Mouse (Mus musculus) intestine, embryonic 15.5 days (tissue): ENCODE data around the gene Phb. TPM values are rescaled to one million over a fixed set of nuclear protein-coding genes. Genes with fewer than 3 reads are reported as not detected.

Source experiments
- ATAC-seq: fragments of 200-750 bp; cut with Nextera tagmentation; 2 replicates; pipeline ENCODE4 v1.8.0; 2017; ENCODE audit warnings: moderate TSS enrichment, moderate library complexity
- H3K27ac ChIP-seq: fragments of 300-500 bp; sonication (generic); 2 replicates; pipeline ENCODE4 v1.5.1; 2015; ENCODE audit warnings: mild to moderate bottlenecking, inconsistent platforms
- H3K27me3 ChIP-seq: fragments of 300-500 bp; sonication (generic); replicated peaks from 2 replicates; pipeline ENCODE4 v1.6.1; 2015; ENCODE audit warnings: inconsistent platforms
- H3K36me3 ChIP-seq: fragments of 300-500 bp; sonication (generic); 2 replicates; pipeline ENCODE4 v1.6.1; 2015; ENCODE audit warnings: inconsistent platforms
- H3K4me1 ChIP-seq: fragments of 300-500 bp; sonication (generic); replicated peaks from 2 replicates; pipeline ENCODE4 v1.6.1; 2015; ENCODE audit warnings: inconsistent platforms
- H3K4me2 ChIP-seq: fragments of 300-500 bp; sonication (generic); replicated peaks from 2 replicates; pipeline ENCODE4 v1.6.1; 2015; ENCODE audit warnings: mild to moderate bottlenecking, inconsistent platforms
- H3K4me3 ChIP-seq: fragments of 300-500 bp; sonication (generic); replicated peaks from 2 replicates; pipeline ENCODE4 v1.5.1; 2015; ENCODE audit warnings: inconsistent platforms
- H3K9ac ChIP-seq: fragments of 300-500 bp; sonication (generic); 2 replicates; pipeline ENCODE4 v1.6.1; 2015; ENCODE audit warnings: inconsistent platforms
- H3K9me3 ChIP-seq: fragments of 300-500 bp; sonication (generic); 2 replicates; pipeline ENCODE4 v1.6.1; 2016; ENCODE audit warnings: inconsistent platforms
- WGBS: fragments of 180-500 bp; shearing (Covaris S2); methylation state at CpG from one replicate; pipeline ENCODE4 v1.1.7; 2015; 5-methylcytosine and 5-hydroxymethylcytosine counted together
- polyA plus RNA-seq: library from polyadenylated mRNA; unstranded; fragments of >200 nt; fragmentation: Nextera tagmentation; extraction: Ambion mirVana; gene quantifications from 2 replicates; pipeline ENCODE4 v1.2.1, GENCODE M21; 2015

Phb gene
- polyA plus RNA-seq, 1 experiment from 2014 or later: 328 TPM

DNA sequence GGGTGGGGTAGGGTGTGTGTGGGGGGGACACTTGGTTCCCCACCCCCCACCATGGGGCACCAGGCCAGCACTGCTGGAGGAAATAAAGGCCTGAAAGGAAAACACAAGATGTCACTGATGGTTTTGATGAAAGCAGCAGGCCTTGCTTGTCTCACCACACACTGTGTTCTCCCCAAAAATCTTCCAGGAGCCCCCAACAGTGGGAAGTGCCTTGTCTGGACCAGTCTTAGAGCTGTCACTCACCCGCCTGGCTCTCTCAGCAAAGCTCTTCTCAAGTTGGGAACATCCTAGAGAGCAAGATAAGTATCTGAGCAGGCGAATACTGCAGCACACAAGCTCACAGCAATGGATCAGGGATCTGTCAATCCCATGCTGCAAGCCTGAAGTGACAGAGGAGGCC is 26.0 kb upstream of the Phb start:
- H3K9me3 ChIP-seq: no peaks in the 10 kb centered on the region
- 60% methylated on average over 2 of the region's 2 CpGs for WGBS
- H3K4me1 ChIP-seq: peaks cover 25% of the 10 kb centered on the region
- H3K27me3 ChIP-seq: peaks cover 33% of the 10 kb centered on the region
- H3K9ac ChIP-seq: no peak overlapping the region
- no peak overlapping the region for H3K4me2 ChIP-seq
- H3K4me3 ChIP-seq: no peak overlapping the region
- ATAC-seq: no peak
- H3K36me3 ChIP-seq: no peaks in the 10 kb centered on the region
- H3K27ac ChIP-seq: no peak overlapping the region

DNA sequence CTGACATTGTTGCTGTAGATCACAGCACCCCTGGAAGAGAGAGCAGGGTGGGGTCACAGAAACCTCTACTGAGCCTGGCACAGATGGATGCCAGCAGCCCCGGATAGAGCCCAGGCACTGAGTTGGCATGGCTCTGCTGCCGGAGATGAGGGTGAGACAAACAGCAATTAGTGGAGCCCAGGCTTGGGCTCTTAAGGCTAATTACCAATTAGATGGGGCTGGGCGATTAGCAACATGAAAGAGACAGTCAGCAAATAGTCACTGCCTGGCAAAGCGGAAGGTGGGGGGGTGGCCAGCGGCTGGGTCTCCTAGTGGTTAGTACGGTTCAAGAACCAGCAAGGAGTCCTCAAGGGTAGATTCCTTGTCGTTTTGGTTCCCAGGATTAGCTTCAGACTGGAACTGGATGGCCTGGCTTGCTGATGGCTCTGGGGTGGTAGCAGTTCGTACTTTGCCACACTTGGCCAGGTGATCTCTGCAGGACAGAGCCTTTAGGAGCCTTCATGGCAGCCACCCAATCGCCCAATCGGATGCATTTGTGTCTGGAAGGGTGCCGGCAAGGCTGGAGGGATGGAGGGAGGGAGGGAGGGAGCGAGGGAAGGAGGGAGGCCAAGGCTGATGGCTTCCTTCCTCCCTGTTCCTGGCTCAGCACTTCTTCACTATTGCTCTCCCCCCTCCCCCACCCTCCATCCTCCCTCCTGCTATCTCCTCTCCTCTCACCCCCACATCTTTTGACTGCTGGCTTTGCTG is 24.1 kb upstream of the Phb start:
- no peak overlapping the region for H3K4me2 ChIP-seq
- no peak overlapping the region for H3K4me3 ChIP-seq
- H3K27me3 ChIP-seq: peaks cover 43% of the 10 kb centered on the region
- H3K9ac ChIP-seq: no peak overlapping the region
- H3K27ac ChIP-seq: no peak overlapping the region
- no peaks in the 10 kb centered on the region for H3K36me3 ChIP-seq
- H3K4me1 ChIP-seq: peaks cover 28% of the 10 kb centered on the region
- H3K9me3 ChIP-seq: no peaks in the 10 kb centered on the region
- 41% methylated on average over 12 of the region's 12 CpGs for WGBS
- ATAC-seq: 0 out of 2 replicates have a peak, but pooled peaks have one; percentile 32

DNA sequence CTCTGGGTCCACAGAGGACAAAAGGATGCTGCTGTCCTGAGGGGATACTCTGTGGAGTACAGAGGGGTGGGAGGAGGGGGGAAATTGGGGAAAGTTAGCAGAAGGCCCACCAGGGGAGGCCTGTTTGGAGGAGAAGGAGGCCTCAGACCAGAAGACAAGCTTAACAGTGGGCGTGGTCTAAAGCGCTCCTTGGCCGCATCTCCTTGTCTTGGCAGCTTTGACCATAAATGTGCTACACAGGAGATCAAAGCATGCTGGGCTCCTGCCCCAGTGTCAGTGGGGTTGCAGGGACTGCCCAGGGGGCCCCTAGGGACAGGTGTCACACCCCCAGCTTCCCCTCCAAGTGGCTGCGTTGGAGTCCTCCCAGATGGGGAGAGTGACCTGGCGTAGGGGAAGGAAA is 22.9 kb upstream of the Phb start:
- Histone ChIP-seq H3K36me3 (no peaks in the 10 kb centered on the region), H3K4me2 (peak overlapping the region; percentile 15; the same call in 1 of the 2 replicates), H3K9ac (no peak overlapping the region), H3K27ac (peak overlapping the region; percentile 23; the same call in 1 of the 2 replicates), H3K9me3 (no peaks in the 10 kb centered on the region), H3K4me3 (no peak overlapping the region), H3K4me1 (peaks cover 30% of the 10 kb centered on the region), H3K27me3 (peaks cover 43% of the 10 kb centered on the region)
- 0 out of 2 replicates have a peak, but pooled peaks have one; percentile 9 for ATAC-seq
- 28% methylated on average over 5 of the region's 5 CpGs for WGBS

DNA sequence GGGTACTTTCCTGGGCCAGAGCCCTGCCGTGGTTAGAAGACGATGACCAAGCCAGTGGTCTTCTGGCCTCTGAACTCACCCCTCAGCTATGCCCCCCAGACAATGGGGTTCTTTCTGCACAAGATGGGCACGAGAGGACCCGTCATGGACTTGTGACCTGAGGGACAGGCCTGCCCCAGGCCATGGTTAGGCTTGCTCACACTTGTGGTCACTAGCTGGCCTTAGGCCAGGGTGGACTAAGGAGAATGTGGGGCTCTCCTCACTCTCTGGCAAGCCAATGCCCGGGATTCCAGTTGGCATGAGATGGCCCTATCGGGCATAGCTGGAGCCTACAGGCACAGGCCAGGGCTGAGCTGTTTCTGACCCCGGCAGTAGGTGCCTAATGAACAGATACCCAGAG is 22.4 kb upstream of the Phb start:
- Histone ChIP-seq H3K4me3 (no peak overlapping the region), H3K27me3 (peaks cover 40% of the 10 kb centered on the region), H3K9me3 (no peaks in the 10 kb centered on the region), H3K36me3 (no peaks in the 10 kb centered on the region), H3K4me1 (peaks cover 30% of the 10 kb centered on the region), H3K9ac (no peak overlapping the region), H3K27ac (0 out of 2 replicates have a peak overlapping the region, but pooled peaks have one; percentile 23), H3K4me2 (peak overlapping the region; percentile 15; the same call in 1 of the 2 replicates)
- ATAC-seq: no peak
- 75% methylated on average over 7 of the region's 7 CpGs for WGBS

DNA sequence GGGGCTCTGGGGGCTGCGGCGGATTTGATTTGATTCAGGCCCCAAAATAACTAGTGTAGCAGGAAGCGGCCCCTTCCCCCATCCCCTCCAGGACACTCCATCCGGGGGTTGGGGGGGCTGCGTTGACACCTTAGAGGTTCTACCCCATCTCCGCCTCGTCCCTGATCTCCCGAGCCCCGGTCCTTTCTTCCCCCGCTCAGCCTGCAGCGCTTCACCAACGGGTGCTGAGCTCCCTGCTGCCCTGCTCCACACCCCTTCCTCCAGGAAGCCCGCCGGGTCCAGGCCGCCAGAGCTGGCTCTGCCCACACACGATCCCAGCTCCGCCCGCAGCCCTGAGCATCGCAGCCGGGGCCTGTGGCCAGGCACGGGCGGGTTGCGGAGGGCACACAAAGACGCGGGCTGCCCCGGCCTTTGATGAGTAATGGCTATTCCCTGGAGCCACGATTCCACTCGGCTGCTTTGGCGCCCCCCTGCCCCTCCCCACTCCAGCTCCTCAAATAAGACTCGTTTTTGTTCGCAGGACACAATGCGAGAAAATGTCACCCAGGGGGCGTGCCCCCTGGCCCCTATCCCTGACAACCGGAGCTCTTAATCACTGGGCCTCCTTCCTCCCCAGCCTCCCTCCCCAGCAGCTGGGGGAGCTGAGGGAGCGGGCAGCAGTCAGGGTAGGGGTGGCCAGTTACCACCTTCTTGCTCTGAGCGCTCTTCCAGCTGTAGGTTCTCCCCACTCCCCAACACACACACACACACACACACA is 21.2 kb upstream of the Phb start:
- Histone ChIP-seq H3K4me1 (peaks cover 30% of the 10 kb centered on the region), H3K9me3 (no peaks in the 10 kb centered on the region), H3K9ac (no peak overlapping the region), H3K27ac (no peak overlapping the region), H3K27me3 (peaks cover 41% of the 10 kb centered on the region), H3K4me3 (peak overlapping the region; percentile 20), H3K36me3 (no peaks in the 10 kb centered on the region), H3K4me2 (peak overlapping the region; percentile 47)
- 7% methylated on average over 36 of the region's 36 CpGs for WGBS
- peak; percentile 18; the same call in 1 of the 2 replicates for ATAC-seq

DNA sequence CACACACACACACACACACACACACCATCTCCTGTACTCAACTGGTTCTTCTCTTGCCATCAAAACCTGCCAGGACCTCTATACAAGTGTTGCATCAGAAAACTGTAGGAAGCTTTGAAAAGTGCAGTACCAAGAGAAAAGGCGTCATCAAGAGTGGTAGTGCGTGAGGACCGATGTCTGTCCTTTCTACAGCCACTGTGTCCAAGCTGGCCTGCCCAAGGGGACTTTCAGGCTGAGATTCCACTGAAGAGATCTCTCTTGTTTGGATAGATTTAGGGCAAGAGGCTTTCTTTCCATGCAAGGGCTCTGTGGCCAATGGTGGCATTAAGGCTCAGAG is 20.6 kb upstream of the Phb start:
- H3K27ac ChIP-seq: no peak overlapping the region
- H3K4me1 ChIP-seq: peaks cover 30% of the 10 kb centered on the region
- 81% methylated on average over 3 of the region's 3 CpGs for WGBS
- no peak overlapping the region for H3K4me2 ChIP-seq
- no peak overlapping the region for H3K4me3 ChIP-seq
- no peak overlapping the region for H3K9ac ChIP-seq
- H3K27me3 ChIP-seq: peaks cover 42% of the 10 kb centered on the region
- H3K36me3 ChIP-seq: no peaks in the 10 kb centered on the region
- ATAC-seq: no peak
- H3K9me3 ChIP-seq: no peaks in the 10 kb centered on the region

DNA sequence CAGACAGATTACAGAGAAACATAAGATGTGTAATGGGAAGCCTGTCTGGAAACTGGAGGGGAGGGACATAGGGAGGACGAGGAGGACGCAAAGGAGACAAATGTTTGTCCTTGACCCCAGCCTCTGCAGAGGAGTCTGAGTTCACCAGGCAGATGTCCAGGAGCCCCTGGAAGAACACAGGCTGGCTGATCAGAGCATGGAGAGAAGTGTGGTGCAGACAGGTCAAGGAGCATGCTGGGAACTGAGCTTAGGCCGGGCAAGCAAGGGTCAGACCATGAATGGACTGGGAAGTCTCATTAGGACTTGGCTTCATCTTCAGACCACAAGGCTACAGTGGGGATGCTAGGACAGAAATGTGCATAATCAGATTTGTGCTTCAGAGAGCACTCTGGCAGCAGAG is 19.0 kb upstream of the Phb start:
- WGBS: 41% methylated on average over 3 of the region's 3 CpGs
- no peak overlapping the region for H3K4me2 ChIP-seq
- no peak overlapping the region for H3K9ac ChIP-seq
- H3K4me3 ChIP-seq: no peak overlapping the region
- peaks cover 30% of the 10 kb centered on the region for H3K4me1 ChIP-seq
- H3K27ac ChIP-seq: no peak overlapping the region
- no peaks in the 10 kb centered on the region for H3K9me3 ChIP-seq
- no peaks in the 10 kb centered on the region for H3K36me3 ChIP-seq
- H3K27me3 ChIP-seq: peaks cover 40% of the 10 kb centered on the region
- no peak for ATAC-seq

DNA sequence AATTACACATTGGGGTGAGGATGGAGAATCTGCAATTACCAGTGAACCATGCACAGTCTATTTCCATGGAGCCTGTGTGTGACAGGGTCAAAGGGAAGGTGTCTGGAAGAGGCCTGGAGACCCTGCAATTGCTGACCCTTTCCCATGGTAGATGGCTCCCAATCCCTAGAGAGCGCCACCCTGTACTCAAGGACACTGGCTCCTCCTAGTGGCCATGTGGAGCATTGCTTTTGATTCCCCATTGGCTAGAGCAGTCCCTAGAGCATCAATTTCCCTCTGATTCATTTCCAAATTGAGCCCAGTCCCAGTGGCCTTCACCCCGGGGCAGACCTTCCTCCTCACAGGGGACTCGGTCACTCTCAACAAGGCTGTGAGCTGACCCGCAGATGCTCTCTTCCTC is 17.9 kb upstream of the Phb start:
- Histone ChIP-seq H3K4me2 (no peak overlapping the region), H3K9ac (no peak overlapping the region), H3K36me3 (no peaks in the 10 kb centered on the region), H3K4me1 (peaks cover 23% of the 10 kb centered on the region), H3K27ac (no peak overlapping the region), H3K4me3 (no peak overlapping the region), H3K9me3 (no peaks in the 10 kb centered on the region), H3K27me3 (peaks cover 39% of the 10 kb centered on the region)
- WGBS: 2% methylated on average over 4 of the region's 4 CpGs
- ATAC-seq: peak; percentile 66; the same call in 1 of the 2 replicates

DNA sequence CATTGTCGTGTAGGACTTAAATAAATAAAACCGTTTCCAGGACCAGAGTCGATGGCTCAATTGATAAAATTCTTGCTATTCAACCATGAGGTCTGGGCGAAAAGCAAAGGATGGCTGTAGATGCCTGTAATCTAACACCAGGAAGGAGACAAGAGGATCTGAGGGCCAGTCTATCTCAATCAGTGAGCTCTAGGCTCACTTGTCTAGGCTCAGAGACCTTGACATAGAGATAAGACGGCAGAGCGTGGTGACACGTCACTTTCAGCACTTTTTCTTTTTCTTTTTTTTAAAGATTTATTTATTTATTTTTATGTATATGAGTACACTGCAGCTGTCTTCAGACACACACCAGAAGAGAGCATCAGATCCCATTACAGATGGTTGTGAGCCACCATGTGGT is 17.2 kb upstream of the Phb start:
- H3K27ac ChIP-seq: no peak overlapping the region

DNA sequence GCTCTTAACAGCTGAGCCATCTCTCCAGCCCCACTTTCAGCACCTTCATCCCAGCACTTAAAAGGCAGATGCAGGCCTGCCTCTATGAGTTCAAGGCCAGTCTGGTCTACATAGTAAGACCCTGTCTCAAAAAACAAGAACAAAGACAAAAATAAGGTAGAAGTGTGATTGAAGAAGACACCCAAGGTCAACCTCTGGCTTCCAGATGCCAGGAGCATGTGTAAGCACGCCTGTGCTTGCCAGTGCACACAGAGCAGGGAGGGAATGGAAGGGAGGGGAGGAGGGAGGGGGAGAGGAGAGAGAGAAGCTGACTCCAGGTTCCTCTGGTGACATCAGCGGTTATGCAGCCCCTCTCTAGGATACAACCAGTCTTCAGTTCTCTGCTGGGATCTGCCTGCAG is 16.8 kb upstream of the Phb start:
- WGBS: 29% methylated on average over 2 of the region's 2 CpGs
- no peaks in the 10 kb centered on the region for H3K36me3 ChIP-seq

More for the DNA sequence above, 17.2 kb upstream of the Phb start:
- no peak for ATAC-seq
- Histone ChIP-seq H3K27me3 (peaks cover 31% of the 10 kb centered on the region), H3K9ac (no peak overlapping the region), H3K4me1 (peaks cover 16% of the 10 kb centered on the region), H3K4me2 (no peak overlapping the region), H3K4me3 (no peak overlapping the region), H3K36me3 (no peaks in the 10 kb centered on the region), H3K9me3 (no peaks in the 10 kb centered on the region)
- WGBS: 68% methylated on average over 7 of the region's 7 CpGs

DNA sequence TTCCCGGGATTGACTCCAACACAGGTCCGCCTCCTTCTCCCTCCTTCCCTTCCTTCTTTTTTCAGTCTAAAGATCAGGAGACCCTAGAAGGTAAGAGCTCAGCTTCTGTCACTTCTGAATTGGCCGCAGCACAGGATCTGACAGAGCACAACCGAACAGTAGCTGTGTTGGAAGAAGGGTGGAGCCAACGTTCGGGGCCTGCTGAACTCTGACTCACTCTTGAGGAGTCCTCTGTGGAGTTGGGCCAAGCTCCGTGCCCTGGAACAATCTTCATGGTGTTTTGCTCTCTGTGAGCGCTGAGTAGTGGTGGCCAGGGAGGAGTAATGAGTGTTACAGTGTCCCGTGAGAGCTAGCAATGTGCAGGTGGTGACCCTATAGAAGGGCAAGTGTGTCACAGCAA is 15.8 kb upstream of the Phb start:
- no peak overlapping the region for H3K4me3 ChIP-seq
- no peak for ATAC-seq
- H3K36me3 ChIP-seq: no peaks in the 10 kb centered on the region
- H3K9me3 ChIP-seq: no peaks in the 10 kb centered on the region
- H3K9ac ChIP-seq: no peak overlapping the region
- H3K27me3 ChIP-seq: peaks cover 19% of the 10 kb centered on the region
- H3K27ac ChIP-seq: no peak overlapping the region
- H3K4me1 ChIP-seq: 0 out of 2 replicates have a peak, but pooled peaks cover 4% of the 10 kb centered on the region
- no peak overlapping the region for H3K4me2 ChIP-seq
- WGBS: 55% methylated on average over 9 of the region's 9 CpGs

More for the DNA sequence above, 16.8 kb upstream of the Phb start:
- Histone ChIP-seq H3K27ac (no peak overlapping the region), H3K4me3 (no peak overlapping the region), H3K4me1 (peaks cover 13% of the 10 kb centered on the region), H3K4me2 (no peak overlapping the region), H3K9ac (no peak overlapping the region), H3K9me3 (no peaks in the 10 kb centered on the region), H3K27me3 (peaks cover 29% of the 10 kb centered on the region)
- ATAC-seq: no peak

DNA sequence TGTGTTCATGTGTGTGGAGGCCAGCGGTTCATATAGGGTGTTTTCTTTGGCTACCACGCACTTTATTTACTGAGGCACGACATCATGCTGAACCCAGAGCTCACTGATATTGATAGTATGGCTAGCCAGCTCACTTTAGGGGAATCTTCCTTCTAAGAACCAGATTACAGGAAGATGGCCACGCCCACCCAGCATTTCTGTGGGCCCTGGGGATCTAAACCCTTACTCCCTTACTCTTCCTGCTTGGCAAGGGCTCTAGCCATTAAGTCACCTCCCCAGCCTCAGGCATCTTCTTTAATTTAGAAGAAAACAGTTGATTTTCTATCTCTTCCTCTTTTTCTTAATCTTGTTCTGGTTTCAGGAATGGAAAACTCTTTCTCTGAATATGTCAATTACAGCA is 9.3 kb upstream of the Phb start:
- no peaks in the 10 kb centered on the region for H3K36me3 ChIP-seq
- no peak overlapping the region for H3K27ac ChIP-seq
- WGBS: 71% methylated on average over 4 of the region's 4 CpGs
- H3K4me3 ChIP-seq: no peak overlapping the region
- H3K9me3 ChIP-seq: no peaks in the 10 kb centered on the region
- no peak overlapping the region for H3K9ac ChIP-seq
- no peak for ATAC-seq
- 0 out of 2 replicates have a peak, but pooled peaks cover 7% of the 10 kb centered on the region for H3K27me3 ChIP-seq
- H3K4me2 ChIP-seq: no peak overlapping the region
- H3K4me1 ChIP-seq: no peaks in the 10 kb centered on the region
